Mouse (Mus musculus) cortical plate, adult 2 months (tissue): ENCODE measurements at regions not wholly inside any gene's neighbourhood (a gene's known extent, or its start where the extent isn't known, plus 50 kb on each side); places are given as distances from the start of the nearest gene placed in this dataset.

ENCODE experiments used
- CTCF ChIP-seq: fragments of 200-500 bp; IDR thresholded peaks from 2 replicates; pipeline ENCODE4 v1.5.1; 2011; ENCODE audit warnings: mild to moderate bottlenecking, control low read depth, low read length; ENCODE audit not compliant: insufficient read depth; ENCODE audit errors: extremely low read depth
- POLR2A ChIP-seq: fragments of 200-500 bp; IDR thresholded peaks from 2 replicates; pipeline ENCODE4 v1.6.1; 2011; ENCODE audit warnings: mild to moderate bottlenecking, low read length, control low read depth; ENCODE audit not compliant: insufficient read depth; ENCODE audit errors: extremely low read depth

DNA sequence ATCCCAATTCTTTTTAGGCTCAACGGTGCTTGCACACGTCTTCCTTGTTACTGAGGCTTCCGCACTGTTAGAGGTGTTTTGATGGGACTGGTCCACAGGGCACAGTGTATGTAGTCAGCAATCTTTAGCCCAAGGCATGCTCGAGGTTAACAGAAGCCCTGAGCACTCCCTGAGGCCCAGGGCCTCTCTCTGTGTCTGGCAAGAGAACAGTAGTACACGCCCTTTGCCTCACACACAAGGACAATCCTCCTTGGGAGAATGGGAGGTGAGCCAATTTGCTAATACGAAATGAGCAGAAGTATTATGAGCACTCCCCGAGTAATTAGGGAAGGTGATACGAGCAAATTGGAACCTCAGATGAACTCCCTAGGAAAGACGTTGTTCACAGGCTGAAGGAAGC, 136.5 kb upstream of the Arglu1 start:
- TF ChIP-seq CTCF (no peak), POLR2A (no peak)
